Mouse (Mus musculus) midbrain, postnatal 0 days (tissue): Measurements from ENCODE around the gene Tmem151a. TPM values are rescaled to one million over a fixed set of nuclear protein-coding genes. Genes with fewer than 3 reads are reported as not detected.
A peak's percentile ranks its signal among the peaks of the same experiment; 100 is the strongest.

ENCODE experiments used
- ATAC-seq: fragments of 200-750 bp; cut with Nextera tagmentation; 2 replicates; pipeline ENCODE4 v1.8.0; 2017; ENCODE audit warnings: moderate number of reproducible peaks, mild to moderate bottlenecking, moderate TSS enrichment, moderate library complexity; ENCODE audit not compliant: low FRiP score
- DNase-seq: peaks from one replicate; pipeline ENCODE4 v3.0.0-alpha.2; 2015; ENCODE audit warnings: low spot score
- H3K27ac ChIP-seq: fragments of 300-500 bp; sonication (generic); 2 replicates; pipeline ENCODE4 v1.5.1; 2014; ENCODE audit warnings: low read depth, mild to moderate bottlenecking, low read length, mixed read lengths
- H3K27me3 ChIP-seq: fragments of 300-500 bp; sonication (generic); 2 replicates; pipeline ENCODE4 v1.6.1; 2014; ENCODE audit warnings: low read length, control low read depth, mixed read lengths; ENCODE audit not compliant: insufficient read depth
- H3K36me3 ChIP-seq: fragments of 300-500 bp; sonication (generic); 2 replicates; pipeline ENCODE4 v1.6.1; 2014; ENCODE audit warnings: low read length, control low read depth, mixed read lengths; ENCODE audit not compliant: insufficient read depth
- H3K4me1 ChIP-seq: fragments of 300-500 bp; sonication (generic); 2 replicates; pipeline ENCODE4 v1.6.1; 2014; ENCODE audit warnings: mild to moderate bottlenecking, control low read depth, antibody characterized with exemption, low read length, mixed read lengths; ENCODE audit not compliant: insufficient read depth
- H3K4me2 ChIP-seq: fragments of 300-500 bp; sonication (generic); 2 replicates; pipeline ENCODE4 v1.6.1; 2014; ENCODE audit warnings: low read depth, mild to moderate bottlenecking, low read length, mixed read lengths; ENCODE audit not compliant: poor library complexity, severe bottlenecking
- H3K4me3 ChIP-seq: fragments of 300-500 bp; sonication (generic); 2 replicates; pipeline ENCODE4 v1.5.1; 2014; ENCODE audit warnings: low read depth, mild to moderate bottlenecking, low read length, moderate library complexity
- H3K9ac ChIP-seq: fragments of 300-500 bp; sonication (generic); replicated peaks from 2 replicates; pipeline ENCODE4 v1.6.1; 2014; ENCODE audit warnings: mild to moderate bottlenecking, low read length, moderate library complexity, mixed read lengths; ENCODE audit not compliant: poor library complexity, severe bottlenecking
- H3K9me3 ChIP-seq: fragments of 300-500 bp; sonication (generic); 2 replicates; pipeline ENCODE4 v1.6.1; 2016; ENCODE audit warnings: low read length, control low read depth
- CTCF ChIP-seq: IDR thresholded peaks from 2 replicates; pipeline ENCODE4 v1.5.1; 2016; ENCODE audit warnings: antibody characterized with exemption, mild to moderate bottlenecking
- WGBS: fragments of 180-500 bp; shearing (Covaris S2); extraction: QIAGEN DNeasy Blood & Tissue Kit; methylation state at CpG from one replicate; pipeline ENCODE4 v1.1.7; 2014; 5-methylcytosine and 5-hydroxymethylcytosine counted together
- polyA plus RNA-seq: library from polyadenylated mRNA; unstranded; fragments of >200 nt; fragmentation: Nextera tagmentation; extraction: Ambion mirVana; gene quantifications from 2 replicates; pipeline ENCODE4 v1.2.1, GENCODE M21; 2015
- total RNA-seq: library from RNA; depleted of rRNA; stranded (reverse); fragments of >200 nt; gene quantifications from 2 replicates; pipeline ENCODE4 v1.2.3, GENCODE M21; 2014

Tmem151a gene
- total and polyA plus RNA-seq, 2 experiments from 2014 or later = 64.0 to 64.2 TPM

- no peaks in the 10 kb centered on the region for H3K4me1 ChIP-seq
- no peak overlapping the region for H3K4me3 ChIP-seq
- H3K9me3 ChIP-seq = no peaks in the 10 kb centered on the region
- TF ChIP-seq CTCF = no peak
- WGBS = 56% methylated on average over 4 of the region's 5 CpGs
- no peak for ATAC-seq
- no peak overlapping the region for H3K4me2 ChIP-seq
- no peaks in the 10 kb centered on the region for H3K27me3 ChIP-seq
- H3K9ac ChIP-seq = no peak overlapping the region
- no peak for DNase-seq
- H3K36me3 ChIP-seq = no peaks in the 10 kb centered on the region
- H3K27ac ChIP-seq = no peak overlapping the region
Measured at GRCm38 (mm10) chr19:5060365-5061330, 24.7 kb downstream of the Tmem151a start.

DNA sequence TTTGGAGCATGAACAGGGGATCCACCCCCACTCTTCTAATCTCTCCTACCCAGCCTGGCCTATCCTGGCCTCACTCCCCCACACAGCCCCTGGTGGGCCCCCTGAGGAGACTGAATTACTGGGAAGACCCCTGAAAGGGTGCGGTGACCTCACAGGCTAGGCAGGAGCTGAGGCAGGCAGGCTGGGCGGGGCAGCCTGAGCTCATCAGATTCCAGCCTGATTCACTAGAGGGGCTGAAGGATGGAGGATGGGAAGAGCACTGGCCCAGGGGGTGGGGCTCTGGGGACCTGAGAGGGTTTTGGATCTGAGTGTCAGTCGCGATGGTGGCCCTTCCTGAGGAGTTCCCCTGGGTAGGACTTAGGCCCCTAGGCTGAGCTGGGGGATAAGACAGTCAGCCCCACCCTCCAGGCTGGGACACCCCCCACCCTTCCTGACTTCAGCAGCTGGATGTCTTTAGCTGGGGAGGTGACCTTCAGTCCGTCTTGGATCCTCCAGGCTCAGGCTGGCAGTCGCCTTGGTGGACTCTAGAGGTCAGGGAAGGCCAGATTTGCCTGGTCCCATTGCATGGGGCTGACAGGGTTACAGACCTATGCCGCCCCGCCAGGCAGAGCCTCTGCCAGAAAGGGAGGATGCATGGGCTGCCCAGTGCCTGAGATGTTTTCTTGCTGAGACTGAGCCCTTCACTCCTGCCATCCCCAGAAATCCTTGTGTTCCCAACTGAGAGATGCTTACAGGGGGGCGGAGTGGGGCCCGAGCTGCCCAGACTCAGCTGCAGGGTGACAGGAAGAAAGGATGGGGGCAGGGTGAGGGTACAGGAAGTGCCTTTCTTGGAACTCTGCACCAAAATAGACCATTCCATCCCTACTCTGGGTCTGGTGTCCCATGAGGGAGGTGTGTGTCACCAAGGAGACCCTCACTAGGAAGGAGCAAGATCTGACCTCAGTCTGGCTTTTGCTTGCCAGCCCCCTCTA is 26.2 kb downstream of the Tmem151a start:
- no peaks in the 10 kb centered on the region for H3K4me1 ChIP-seq
- no peaks in the 10 kb centered on the region for H3K36me3 ChIP-seq
- no peak overlapping the region for H3K9ac ChIP-seq
- H3K27me3 ChIP-seq = no peaks in the 10 kb centered on the region
- DNase-seq = no peak
- 0 out of 2 replicates have a peak, but pooled peaks have one; percentile 15 for ATAC-seq
- WGBS = 22% methylated on average over 10 of the region's 10 CpGs
- no peaks in the 10 kb centered on the region for H3K9me3 ChIP-seq
- no peak for TF ChIP-seq CTCF
- no peak overlapping the region for H3K4me2 ChIP-seq
- H3K27ac ChIP-seq = no peak overlapping the region
- H3K4me3 ChIP-seq = no peak overlapping the region

- H3K9ac ChIP-seq = no peak overlapping the region
- H3K4me1 ChIP-seq = no peaks in the 10 kb centered on the region
- H3K9me3 ChIP-seq = no peaks in the 10 kb centered on the region
- DNase-seq (no peak), ATAC-seq (no peak)
- WGBS = 27% methylated on average over 16 of the region's 16 CpGs
- H3K4me2 ChIP-seq = no peak overlapping the region
- H3K36me3 ChIP-seq = no peaks in the 10 kb centered on the region
- no peak for TF ChIP-seq CTCF
- no peak overlapping the region for H3K27ac ChIP-seq
- peaks cover 6% of the 10 kb centered on the region; the same call in 1 of the 2 replicates for H3K27me3 ChIP-seq
- no peak overlapping the region for H3K4me3 ChIP-seq
Measured at GRCm38 (mm10) chr19:5057876-5058775, 27.2 kb downstream of the Tmem151a start.

DNA sequence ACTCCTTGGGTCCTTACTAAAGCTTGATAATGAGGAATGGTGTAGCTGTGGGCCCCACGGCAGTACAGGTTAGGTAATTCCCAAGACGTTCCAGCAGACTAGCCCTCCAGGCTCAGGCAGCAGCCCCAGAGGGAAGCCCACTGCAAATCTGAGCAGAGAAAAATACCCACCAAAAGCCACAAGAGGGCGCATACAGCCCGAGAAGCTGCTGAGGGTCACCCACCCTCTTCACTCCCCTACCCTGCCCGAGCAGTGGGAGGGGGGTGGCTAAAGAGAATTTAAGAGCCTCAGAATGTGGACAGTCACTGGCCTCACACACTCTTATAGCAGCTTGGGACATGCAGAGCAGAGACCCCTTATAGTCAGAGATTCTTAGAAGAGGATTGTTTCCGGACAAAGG is 29.1 kb downstream of the Tmem151a start:
- 11% methylated on average over 6 of the region's 6 CpGs for WGBS

DNA sequence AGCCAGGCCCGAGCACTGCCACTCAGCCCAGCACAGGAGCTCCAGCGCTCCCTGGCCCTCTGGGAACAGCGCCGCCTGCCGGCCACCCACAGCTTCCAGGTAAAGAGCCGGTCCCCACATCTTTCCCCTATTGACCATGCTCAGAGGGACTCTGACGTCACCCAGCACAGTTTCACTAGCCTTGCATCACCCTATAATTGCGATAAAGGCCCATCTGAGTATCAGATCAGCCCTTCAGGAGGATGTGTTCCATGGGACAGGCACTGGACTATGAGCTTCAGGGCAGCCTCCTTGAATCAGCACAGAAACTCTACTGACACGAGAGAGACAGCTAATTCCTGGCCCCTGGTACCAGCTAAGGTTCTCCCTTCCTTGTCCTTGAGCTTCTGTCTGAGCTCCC is 31.4 kb downstream of the Tmem151a start:
- WGBS = 18% methylated on average over 9 of the region's 9 CpGs
- ATAC-seq (no peak), DNase-seq (no peak)
- H3K27me3 ChIP-seq = peaks cover 23% of the 10 kb centered on the region; the same call in 1 of the 2 replicates
- H3K9me3 ChIP-seq = no peaks in the 10 kb centered on the region
- H3K9ac ChIP-seq = no peak overlapping the region
- peaks cover 9% of the 10 kb centered on the region for H3K36me3 ChIP-seq
- H3K4me2 ChIP-seq = no peak overlapping the region
- H3K4me1 ChIP-seq = peaks cover 3% of the 10 kb centered on the region
- no peak overlapping the region for H3K27ac ChIP-seq
- no peak overlapping the region for H3K4me3 ChIP-seq
- peak; percentile 70 for TF ChIP-seq CTCF

More for the DNA sequence above, 29.1 kb downstream of the Tmem151a start:
- H3K27me3 ChIP-seq = peaks cover 20% of the 10 kb centered on the region; the same call in 1 of the 2 replicates
- TF ChIP-seq CTCF = peak; percentile 82
- no peaks in the 10 kb centered on the region for H3K9me3 ChIP-seq
- ATAC-seq = peak; percentile 50; the same call in 1 of the 2 replicates
- no peaks in the 10 kb centered on the region for H3K4me1 ChIP-seq
- H3K4me2 ChIP-seq = no peak overlapping the region
- H3K9ac ChIP-seq = no peak overlapping the region
- DNase-seq = peak; percentile 60
- no peak overlapping the region for H3K27ac ChIP-seq
- no peak overlapping the region for H3K4me3 ChIP-seq
- H3K36me3 ChIP-seq = no peaks in the 10 kb centered on the region
